ENCODE assay signal across 23 mouse cellular contexts in the genomic region with DNA sequence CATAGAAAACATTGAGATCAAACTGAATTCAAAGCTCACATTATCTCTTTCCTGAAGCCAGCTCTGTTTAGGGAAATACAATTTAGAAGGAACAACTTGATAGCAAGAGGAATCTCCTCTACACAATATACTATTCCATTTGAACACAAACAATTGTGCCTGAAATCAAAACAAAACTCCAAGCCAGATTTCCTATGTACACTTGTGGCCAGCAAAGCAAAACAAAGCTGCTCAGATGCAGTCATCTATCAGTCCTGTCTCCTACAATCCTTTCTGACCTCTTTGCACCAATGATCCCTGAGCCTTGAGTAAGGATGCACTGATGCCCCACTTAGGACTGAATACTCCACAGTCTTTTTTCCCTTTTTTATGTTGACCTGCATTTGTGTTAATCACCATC.
"Had no signal": no experiment of that assay in that cellular context is flagged by ENCODE, and none has a peak within 500 bp of the region (broad histone marks: within the 10 kb centered on the region; RNA-seq: fewer than 3 reads in every experiment).

No protein-coding gene starts in this region.

- H3K9me3 ChIP-seq: hindbrain, embryonic 10.5 days; hindbrain, embryonic 12.5 days; intestine, embryonic 15.5 days; limb, embryonic 10.5 days; limb, embryonic 12.5 days had no signal

- ATAC-seq: hindbrain, embryonic 16.5 days; inflammation-experienced regulatory T-cells, adult 6 months; intestine, embryonic 15.5 days; intestine, postnatal 0 days had no signal

- H3K4me2 ChIP-seq: heart, embryonic 11.5 days; hindbrain, embryonic 12.5 days; hindbrain, embryonic 14.5 days; intestine, embryonic 15.5 days; limb, embryonic 12.5 days had no signal

- H3K27ac ChIP-seq: heart, adult 2 months; hindbrain, embryonic 10.5 days; hindbrain, embryonic 12.5 days; hindbrain, embryonic 14.5 days; intestine, embryonic 15.5 days; layer of hippocampus, adult 2 months; left cerebral cortex, adult 2 months; limb, embryonic 10.5 days; limb, embryonic 12.5 days had no signal

- H3K27me3 ChIP-seq: hindbrain, embryonic 12.5 days; intestine, embryonic 15.5 days; limb, embryonic 12.5 days had no signal

- H3K4me1 ChIP-seq: hindbrain, embryonic 10.5 days; hindbrain, embryonic 12.5 days; intestine, embryonic 15.5 days; limb, embryonic 10.5 days; limb, embryonic 12.5 days had no signal

- DNase-seq: gastrocnemius, postnatal 14 days; gastrocnemius, postnatal 36 days; heart, adult 2 months; heart, postnatal 10 days; heart, postnatal 4 days; kidney, adult 18-20 months; kidney, adult 8-10 months; kidney, postnatal 10 days; kidney, postnatal 25 days; kidney, postnatal 4 days; liver had no signal

- H3K4me3 ChIP-seq: heart, adult 2 months; hindbrain, embryonic 10.5 days; hindbrain, embryonic 12.5 days; intestine, embryonic 15.5 days; layer of hippocampus, adult 2 months; left cerebral cortex, adult 2 months; limb, embryonic 10.5 days; limb, embryonic 12.5 days had no signal

- H3K36me3 ChIP-seq: hindbrain, embryonic 10.5 days; hindbrain, embryonic 12.5 days; intestine, embryonic 15.5 days; limb, embryonic 10.5 days; limb, embryonic 12.5 days had no signal

- H3K9ac ChIP-seq: hindbrain, embryonic 12.5 days; hindbrain, embryonic 14.5 days; intestine, embryonic 15.5 days; limb, embryonic 12.5 days had no signal
